8 mouse cellular contexts compared by ENCODE assay signal in the genomic region with DNA sequence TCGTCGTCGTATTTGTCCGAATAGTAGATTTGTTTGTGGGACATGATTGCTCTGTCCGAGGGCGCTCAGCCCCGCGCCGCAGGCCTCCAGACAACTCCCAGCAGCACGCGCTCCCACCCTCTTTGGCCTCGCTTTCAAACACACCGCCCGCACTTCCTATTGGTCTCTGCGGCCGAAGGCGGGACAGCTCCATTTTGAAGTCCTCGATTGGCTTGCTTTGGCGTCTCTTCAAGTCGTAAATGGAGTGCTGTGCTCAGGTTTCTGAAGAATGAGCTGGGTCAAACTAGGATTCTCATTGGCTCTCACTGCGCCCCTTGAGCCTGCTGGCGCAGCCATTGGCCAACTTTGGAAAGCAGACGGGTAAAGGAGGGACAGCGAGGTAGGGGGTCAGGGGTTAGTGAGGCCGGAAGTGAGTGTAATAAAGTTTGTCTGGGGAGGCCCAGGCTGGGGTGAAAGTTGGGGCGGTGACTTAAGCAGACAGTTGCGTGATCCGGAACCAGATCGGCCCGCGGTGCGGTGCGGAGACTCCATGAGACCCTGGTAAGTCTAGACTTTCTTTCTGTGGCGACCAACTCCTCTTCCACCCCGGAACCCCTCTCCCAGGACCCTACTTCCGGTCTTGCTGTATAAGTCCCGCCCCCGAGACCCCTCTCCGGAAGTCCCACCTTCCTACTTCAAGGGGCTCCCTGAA. TPM values are rescaled to one million over a fixed set of nuclear protein-coding genes. Genes with fewer than 3 reads are reported as not detected.
DNase-seq lines count a peak whose midpoint lies in the region; ATAC-seq and TF ChIP-seq lines count a peak whose summit lies in the region.

A gene (minus strand): TSS at position 214 of the 691 bp plus-strand sequence.
A gene (plus strand): TSS at position 274 of the 691 bp plus-strand sequence.

- peak within 1 kb of the TSS; percentile 87 for H3K4me2 ChIP-seq in lung, postnatal 0 days (replicated peaks; ENCODE audit: low read depth, low read length)

- TF ChIP-seq CTCF in lung, postnatal 0 days (IDR thresholded peaks at IDR 0.05), result no peak

- no peaks in the 10 kb centered on the region for H3K9me3 ChIP-seq in hindbrain, embryonic 10.5 days
- no peaks in the 10 kb centered on the region for H3K9me3 ChIP-seq in lung, postnatal 0 days (ENCODE audit: low read length)

- under 1% methylated on average over 39 of the region's 39 CpGs for WGBS in hindbrain, embryonic 10.5 days
- WGBS in lung, postnatal 0 days, result 0% methylated on average over 39 of the region's 39 CpGs

- peaks cover 51% of the 10 kb centered on the region for H3K4me1 ChIP-seq in hindbrain, embryonic 10.5 days (replicated peaks)
- H3K4me1 ChIP-seq in lung, postnatal 0 days (ENCODE audit: insufficient read depth, low read depth, low read length), result peaks cover 15% of the 10 kb centered on the region; the same call in 1 of the 2 replicates

- H3K27me3 ChIP-seq in hindbrain, embryonic 10.5 days (ENCODE audit: insufficient read depth, poor library complexity, severe bottlenecking), result no peaks in the 10 kb centered on the region
- no peaks in the 10 kb centered on the region for H3K27me3 ChIP-seq in lung, postnatal 0 days (replicated peaks; ENCODE audit: insufficient read depth, low read length)

- peak; percentile 98 for DNase-seq in MN1 (ENCODE audit: low spot score)
- DNase-seq in cerebellum, adult 9-10 months, result peak; percentile 94
- DNase-seq in hindbrain, embryonic 10.5 days (ENCODE audit: low spot score), result peak; percentile 98
- peak; percentile 98 for DNase-seq in layer of hippocampus, adult 9-11 months
- DNase-seq in lung, postnatal 0 days (ENCODE audit: low spot score), result peak; percentile 100
- peak; percentile 87 for DNase-seq in ovary, postnatal 14 days (ENCODE audit: low spot score)
- DNase-seq in thymus, postnatal 14 days, result peak; percentile 90

- peak within 1 kb of the TSS; percentile 70 for H3K4me3 ChIP-seq in hindbrain, embryonic 10.5 days
- H3K4me3 ChIP-seq in lung, postnatal 0 days (ENCODE audit: low read depth, low read length), result peak within 1 kb of the TSS; percentile 71

- TF ChIP-seq EP300 in lung, postnatal 0 days (IDR thresholded peaks at IDR 0.05), result no peak

- peak; percentile 87 for ATAC-seq in frontal cortex, adult (ENCODE audit: low TSS enrichment)
- ATAC-seq in lung, postnatal 0 days, result peak; percentile 91

- H3K9ac ChIP-seq in lung, postnatal 0 days (replicated peaks; ENCODE audit: low read depth), result peak within 1 kb of the TSS; percentile 77

- H3K36me3 ChIP-seq in hindbrain, embryonic 10.5 days, result peaks cover 36% of the 10 kb centered on the region
- 0 out of 2 replicates have a peak, but pooled peaks cover 2% of the 10 kb centered on the region for H3K36me3 ChIP-seq in lung, postnatal 0 days (ENCODE audit: insufficient read depth, low read length)

- H3K27ac ChIP-seq in hindbrain, embryonic 10.5 days, result peak within 1 kb of the TSS; percentile 96
- H3K27ac ChIP-seq in lung, postnatal 0 days (ENCODE audit: low read length), result peak within 1 kb of the TSS; percentile 99

RNA-seq across cellular contexts. Expression of the first gene that starts in this region (rescaled TPM):
- polyA plus RNA-seq in hindbrain, embryonic 10.5 days (2016; fragmentation: Nextera tagmentation; extraction: Ambion mirVana), result 535 and 648 TPM in 2 replicates
- 75.5 and 83.0 TPM in 2 replicates for polyA plus RNA-seq in lung, postnatal 0 days (2015; fragmentation: Nextera tagmentation; extraction: Ambion mirVana)

RNA-seq across cellular contexts. Expression of the second gene that starts in this region (rescaled TPM):
- polyA plus RNA-seq in hindbrain, embryonic 10.5 days (2016; fragmentation: Nextera tagmentation; extraction: Ambion mirVana), result 58.3 and 68.1 TPM in 2 replicates
- 52.6 and 55.7 TPM in 2 replicates for polyA plus RNA-seq in lung, postnatal 0 days (2015; fragmentation: Nextera tagmentation; extraction: Ambion mirVana)

Comparison
In these comparisons a context has a peak if more than half of its experiments do, and no peak if none do; other contexts are left out.
1. Peak in every context shown above with its lines: DNase-seq, ATAC-seq, H3K4me3 ChIP-seq and H3K27ac ChIP-seq.